Mouse (Mus musculus): Measurements from ENCODE around the gene Vmn2r45.
"Not testable (repeated sequence)": the region's sequence is repeated elsewhere in the genome, so short reads cannot be mapped to it uniquely, and the experiment has no call there.

- not testable (repeated sequence) for TF ChIP-seq CTCF (IDR thresholded peaks at IDR 0.05; ENCODE audit: control insufficient read depth, insufficient read depth, insufficient read length); USF1 (IDR thresholded peaks at IDR 0.05; ENCODE audit: low read depth); CEBPB (IDR thresholded peaks at IDR 0.05; ENCODE audit: low read depth); MAX (IDR thresholded peaks at IDR 0.05); MYOG (IDR thresholded peaks at IDR 0.05; ENCODE audit: control insufficient read depth, extremely low read depth, insufficient read length); FOSL1 (IDR thresholded peaks at IDR 0.05; ENCODE audit: insufficient read depth, low read length, poor library complexity, severe bottlenecking); MYOD1 (IDR thresholded peaks at IDR 0.05; ENCODE audit: control insufficient read depth, insufficient read length, low read depth)
Observed at GRCm38 (mm10) chr7:8488975-8489374, at the start of gene Vmn2r45.

All from C2C12 (cell line).